Mouse (Mus musculus) hindbrain, embryonic 14.5 days (tissue): ENCODE data around the gene Rbck1. TPM values are rescaled to one million over a fixed set of nuclear protein-coding genes. Genes with fewer than 3 reads are reported as not detected.

ENCODE experiments used
- ATAC-seq: fragments of 200-750 bp; cut with Nextera tagmentation; 2 replicates; pipeline ENCODE4 v1.8.0; 2017; ENCODE audit warnings: moderate number of reproducible peaks, mild to moderate bottlenecking, moderate TSS enrichment, moderate library complexity; ENCODE audit not compliant: low FRiP score
- DNase-seq: peaks from one replicate; pipeline ENCODE4 v3.0.0-alpha.2; 2015; ENCODE audit warnings: low spot score
- H3K27ac ChIP-seq: fragments of 300-500 bp; sonication (generic); 2 replicates; pipeline ENCODE4 v1.5.1; 2014; ENCODE audit warnings: mild to moderate bottlenecking, moderate library complexity
- H3K27me3 ChIP-seq: fragments of 300-500 bp; sonication (generic); 2 replicates; pipeline ENCODE4 v1.6.1; 2014; ENCODE audit warnings: mild to moderate bottlenecking, low read length, mixed read lengths; ENCODE audit not compliant: control insufficient read depth, insufficient read depth
- H3K36me3 ChIP-seq: fragments of 300-500 bp; sonication (generic); replicated peaks from 2 replicates; pipeline ENCODE4 v1.6.1; 2014; ENCODE audit not compliant: control insufficient read depth, insufficient read depth
- H3K4me1 ChIP-seq: fragments of 300-500 bp; sonication (generic); replicated peaks from 2 replicates; pipeline ENCODE4 v1.6.1; 2014; ENCODE audit warnings: antibody characterized with exemption, low read length, mixed read lengths; ENCODE audit not compliant: control insufficient read depth, insufficient read depth
- H3K4me2 ChIP-seq: fragments of 300-500 bp; sonication (generic); replicated peaks from 2 replicates; pipeline ENCODE4 v1.6.1; 2014; ENCODE audit warnings: mild to moderate bottlenecking, moderate library complexity
- H3K4me3 ChIP-seq: fragments of 300-500 bp; sonication (generic); replicated peaks from 2 replicates; pipeline ENCODE4 v1.5.1; 2014; ENCODE audit warnings: mild to moderate bottlenecking, low read length
- H3K9ac ChIP-seq: fragments of 300-500 bp; sonication (generic); 2 replicates; pipeline ENCODE4 v1.6.1; 2014
- H3K9me3 ChIP-seq: fragments of 300-500 bp; sonication (generic); 2 replicates; pipeline ENCODE4 v1.6.1; 2016; ENCODE audit warnings: low read length; ENCODE audit not compliant: control insufficient read depth
- WGBS: fragments of 180-500 bp; shearing (Covaris S2); extraction: QIAGEN DNeasy Blood & Tissue Kit; methylation state at CpG from one replicate; pipeline ENCODE4 v1.1.7; 2014; 5-methylcytosine and 5-hydroxymethylcytosine counted together
- polyA plus RNA-seq: library from polyadenylated mRNA; unstranded; fragments of >200 nt; fragmentation: Nextera tagmentation; extraction: Ambion mirVana; gene quantifications from 2 replicates; pipeline ENCODE4 v1.2.1, GENCODE M21; 2014

Rbck1 gene
- polyA plus RNA-seq, 1 experiment from 2014 or later, result 95.3 TPM

DNA sequence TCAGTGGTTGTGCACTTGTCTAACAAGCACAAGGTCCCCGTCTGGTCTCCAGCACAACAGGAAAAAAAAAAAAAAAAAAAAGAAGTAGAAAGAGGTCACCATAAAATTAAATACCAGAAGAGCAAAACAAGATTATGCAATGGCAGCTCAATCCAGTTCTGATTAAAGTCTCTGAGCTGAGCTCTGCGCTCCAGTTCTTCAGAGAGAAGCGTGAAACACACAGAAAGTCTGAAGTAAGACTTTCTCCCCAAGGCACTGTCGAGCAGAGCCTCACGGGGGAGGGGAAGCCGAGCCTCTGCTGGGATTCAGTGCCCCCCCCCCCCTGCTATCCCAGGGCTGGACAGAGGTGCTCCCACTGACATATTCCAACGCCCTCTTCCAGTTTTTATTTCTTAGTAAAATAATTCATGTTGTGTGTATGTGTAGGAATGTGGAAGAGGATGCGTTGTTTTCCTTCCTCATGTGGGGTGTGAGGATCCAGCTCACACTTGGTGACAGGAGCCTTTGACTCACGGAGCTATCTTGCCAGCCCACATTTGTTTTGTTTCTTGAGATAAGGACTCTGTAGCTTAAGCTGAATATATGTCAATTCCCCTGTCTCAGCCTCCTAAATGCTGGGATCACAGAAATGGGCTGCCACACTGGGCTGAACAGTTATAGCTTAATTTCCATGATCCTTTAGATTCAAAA lies 14.5 kb upstream of the Rbck1 start:
- 46% methylated on average over 9 of the region's 9 CpGs for WGBS
- Histone ChIP-seq H3K36me3 (no peaks in the 10 kb centered on the region), H3K4me3 (no peak overlapping the region), H3K4me2 (no peak overlapping the region), H3K27ac (no peak overlapping the region), H3K9ac (no peak overlapping the region), H3K9me3 (no peaks in the 10 kb centered on the region), H3K4me1 (peaks cover 11% of the 10 kb centered on the region; the same call in 1 of the 2 replicates), H3K27me3 (0 out of 2 replicates have a peak, but pooled peaks cover 6% of the 10 kb centered on the region)
- ATAC-seq (no peak), DNase-seq (no peak)

DNA sequence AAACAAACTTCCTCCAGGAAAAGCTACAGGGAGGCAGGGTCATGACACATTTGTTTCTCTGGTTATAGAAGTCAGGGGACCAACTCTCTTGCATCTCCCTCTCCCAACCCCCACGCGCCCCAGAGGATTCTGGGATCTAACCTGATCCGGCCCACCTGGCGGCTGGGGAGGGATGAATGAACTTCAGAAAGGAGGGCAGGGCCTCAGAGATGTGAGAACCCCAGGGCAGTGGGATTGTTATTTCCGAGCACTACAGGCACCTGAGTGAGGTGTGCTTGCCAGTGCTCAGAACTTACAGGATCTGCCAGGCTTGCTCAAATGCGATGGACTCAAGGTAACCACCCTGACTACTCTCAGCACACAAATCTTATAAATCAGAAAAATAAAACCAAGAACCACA lies 12.9 kb upstream of the Rbck1 start:
- Histone ChIP-seq H3K4me2 (no peak overlapping the region), H3K9ac (no peak overlapping the region), H3K9me3 (no peaks in the 10 kb centered on the region), H3K4me1 (peaks cover 11% of the 10 kb centered on the region; the same call in 1 of the 2 replicates), H3K4me3 (no peak overlapping the region), H3K27me3 (0 out of 2 replicates have a peak, but pooled peaks cover 6% of the 10 kb centered on the region), H3K27ac (no peak overlapping the region), H3K36me3 (no peaks in the 10 kb centered on the region)
- DNase-seq (no peak), ATAC-seq (no peak)
- WGBS, result 70% methylated on average over 6 of the region's 6 CpGs

DNA sequence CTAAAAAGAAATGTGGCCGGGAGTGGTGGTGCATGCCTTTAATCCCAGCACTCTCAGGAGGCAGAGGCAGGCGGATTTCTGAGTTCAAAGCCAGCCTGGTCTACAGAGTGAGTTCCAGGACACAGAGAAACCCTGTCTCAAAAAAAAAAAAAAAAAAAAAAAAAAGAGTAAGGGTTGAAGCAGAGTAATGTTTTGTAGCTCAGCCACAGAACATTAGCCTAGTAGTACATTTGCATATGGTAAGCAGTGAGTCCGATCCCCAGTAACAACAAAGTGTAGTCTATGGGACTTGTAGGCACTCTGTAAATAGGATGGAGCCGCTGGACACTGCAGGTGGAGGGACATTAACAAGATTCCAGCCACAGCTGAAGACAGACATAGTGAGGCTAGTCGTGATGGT lies 12.5 kb upstream of the Rbck1 start:
- Histone ChIP-seq H3K9ac (no peak overlapping the region), H3K27ac (no peak overlapping the region), H3K4me3 (no peak overlapping the region), H3K9me3 (no peaks in the 10 kb centered on the region), H3K36me3 (no peaks in the 10 kb centered on the region), H3K27me3 (0 out of 2 replicates have a peak, but pooled peaks cover 6% of the 10 kb centered on the region), H3K4me2 (no peak overlapping the region), H3K4me1 (peaks cover 11% of the 10 kb centered on the region; the same call in 1 of the 2 replicates)
- ATAC-seq, result no peak
- 67% methylated on average over 5 of the region's 5 CpGs for WGBS
- no peak for DNase-seq

DNA sequence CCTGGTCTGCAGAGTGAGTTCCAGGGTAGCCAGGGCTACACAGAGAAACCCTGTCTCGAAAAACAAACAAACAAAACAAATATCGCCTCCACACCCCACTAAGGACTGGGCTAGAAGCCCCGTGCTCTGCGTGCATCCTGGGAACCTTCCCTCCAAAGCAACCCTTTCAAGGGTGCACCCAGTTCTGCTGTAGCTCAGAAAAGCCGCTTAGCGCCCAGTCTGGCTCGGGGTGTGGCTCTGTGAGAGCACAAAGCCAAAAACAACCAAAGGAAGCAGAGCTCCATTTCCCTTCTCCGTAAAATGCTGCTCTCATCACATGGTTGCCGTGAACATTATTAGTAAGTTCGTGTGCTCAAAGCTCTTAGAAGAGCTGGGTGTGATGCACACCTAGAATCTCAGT lies 11.9 kb upstream of the Rbck1 start:
- DNase-seq (no peak), ATAC-seq (peak; percentile 15; the same call in 1 of the 2 replicates)
- Histone ChIP-seq H3K9me3 (no peaks in the 10 kb centered on the region), H3K36me3 (no peaks in the 10 kb centered on the region), H3K4me1 (peaks cover 11% of the 10 kb centered on the region; the same call in 1 of the 2 replicates), H3K9ac (peak overlapping the region; percentile 62), H3K4me2 (peak overlapping the region; percentile 85), H3K27ac (no peak overlapping the region), H3K27me3 (0 out of 2 replicates have a peak, but pooled peaks cover 6% of the 10 kb centered on the region), H3K4me3 (peak overlapping the region; percentile 42)
- WGBS, result 11% methylated on average over 10 of the region's 10 CpGs

DNA sequence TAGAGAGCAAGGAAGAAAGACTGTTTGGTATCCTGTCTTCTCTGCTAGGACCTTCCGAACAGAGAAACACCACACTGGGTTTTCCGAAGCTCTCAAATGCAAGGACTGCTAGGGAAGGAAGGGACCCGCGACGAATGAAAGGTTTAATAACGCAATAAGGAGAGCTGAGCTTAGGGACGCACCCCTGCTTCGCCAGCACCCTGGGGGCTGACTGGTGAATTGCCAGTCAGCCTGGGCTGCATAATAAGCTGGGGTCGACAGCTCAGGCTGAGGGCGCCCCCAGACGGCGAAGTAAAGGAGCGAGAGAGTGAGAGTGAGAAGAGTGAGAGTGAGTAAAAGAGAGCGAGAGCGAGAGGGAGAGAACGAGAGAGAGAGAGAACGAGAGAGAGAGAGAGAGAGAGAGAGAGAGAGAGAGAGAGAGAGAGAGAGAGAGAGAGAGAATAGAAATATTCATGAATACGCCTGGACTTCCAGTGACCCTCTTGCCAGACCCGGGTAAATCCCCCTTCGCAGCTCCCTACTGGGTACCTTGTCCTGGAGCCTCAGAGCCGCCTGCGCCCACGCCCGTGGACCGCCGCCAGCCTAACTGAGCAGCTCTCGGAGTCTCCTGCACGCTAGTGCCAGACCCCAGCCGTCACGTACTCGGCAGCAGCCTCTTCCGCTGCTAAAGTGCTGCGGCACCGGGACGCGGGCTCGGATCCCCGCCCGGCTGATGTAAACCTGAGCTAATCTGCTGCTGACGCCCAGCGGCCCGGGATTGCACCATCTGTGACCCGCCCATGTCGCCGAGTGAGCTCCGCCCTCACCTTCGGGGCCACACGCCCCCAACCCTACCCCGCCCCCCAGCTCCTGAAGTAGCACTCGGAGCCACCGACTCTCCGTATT lies 11.1 kb upstream of the Rbck1 start, which contains the start of gene Trib3:
TSS of gene Trib3 (minus strand) at position 704 of the 885 bp plus-strand sequence.
- DNase-seq, result peak; percentile 72
- WGBS, result under 1% methylated on average over 52 of the region's 52 CpGs
- Histone ChIP-seq H3K4me1 (peaks cover 11% of the 10 kb centered on the region; the same call in 1 of the 2 replicates), H3K9me3 (no peaks in the 10 kb centered on the region), H3K36me3 (no peaks in the 10 kb centered on the region), H3K9ac (peak within 1 kb of the TSS; percentile 62), H3K4me2 (peak within 1 kb of the TSS; percentile 85), H3K27ac (peak within 1 kb of the TSS; percentile 26; the same call in 1 of the 2 replicates), H3K27me3 (0 out of 2 replicates have a peak, but pooled peaks cover 6% of the 10 kb centered on the region), H3K4me3 (peak within 1 kb of the TSS; percentile 42)
- peak; percentile 85 for ATAC-seq

DNA sequence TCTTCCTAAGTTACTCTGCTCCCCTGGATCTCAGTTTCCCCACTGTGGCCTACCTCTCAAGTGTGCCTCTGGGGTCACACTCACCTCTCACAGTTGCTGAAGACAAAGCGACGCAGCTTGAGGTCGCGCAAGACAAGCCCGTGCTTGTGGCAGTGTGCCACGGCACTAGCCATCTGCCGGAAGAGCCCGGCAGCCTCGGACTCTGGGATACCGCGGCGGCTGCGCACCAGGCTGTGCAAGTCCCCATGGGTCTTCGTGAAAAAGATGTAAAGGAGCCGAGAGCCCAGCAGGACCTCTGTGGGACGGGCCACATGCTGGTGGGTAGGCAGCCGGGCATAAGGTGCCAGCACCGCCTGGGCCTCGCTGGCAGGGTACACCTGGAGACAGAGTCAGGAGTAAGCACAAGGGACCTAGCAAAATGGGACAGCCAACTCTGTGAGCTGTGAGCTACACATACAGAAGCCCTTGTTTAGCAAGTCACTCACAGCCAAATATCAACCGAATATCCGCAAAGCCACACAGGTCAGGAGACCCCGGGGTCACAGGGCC lies 7.3 kb upstream of the Rbck1 start:
- Histone ChIP-seq H3K9me3 (no peaks in the 10 kb centered on the region), H3K4me3 (no peak overlapping the region), H3K36me3 (no peaks in the 10 kb centered on the region), H3K9ac (no peak overlapping the region), H3K27me3 (no peaks in the 10 kb centered on the region), H3K4me2 (no peak overlapping the region), H3K27ac (no peak overlapping the region), H3K4me1 (peaks cover 11% of the 10 kb centered on the region; the same call in 1 of the 2 replicates)
- ATAC-seq (no peak), DNase-seq (no peak)
- 88% methylated on average over 22 of the region's 22 CpGs for WGBS

DNA sequence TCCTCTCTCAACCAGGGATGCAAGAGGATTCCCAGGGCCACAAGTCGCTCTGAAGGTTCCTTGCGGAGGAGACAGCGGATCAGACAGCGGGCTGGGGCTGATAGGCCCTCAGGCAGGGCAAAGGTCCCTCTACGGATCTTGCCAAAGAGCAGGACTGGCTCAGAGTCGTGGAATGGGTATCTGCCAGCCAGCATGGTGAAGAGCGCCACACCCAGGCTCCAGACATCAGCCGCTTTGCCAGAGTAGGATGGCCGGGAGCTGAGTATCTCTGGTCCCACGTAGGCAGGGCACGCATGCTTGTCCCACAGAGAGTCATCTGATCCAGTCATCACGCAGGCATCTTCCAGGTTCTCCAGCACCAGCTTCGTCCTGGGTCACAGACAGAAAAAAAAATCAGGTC lies 5.9 kb upstream of the Rbck1 start:
- H3K4me1 ChIP-seq, result peaks cover 4% of the 10 kb centered on the region; the same call in 1 of the 2 replicates
- WGBS, result 88% methylated on average over 13 of the region's 13 CpGs
- no peak overlapping the region for H3K27ac ChIP-seq
- H3K27me3 ChIP-seq, result no peaks in the 10 kb centered on the region
- no peak overlapping the region for H3K4me2 ChIP-seq
- H3K36me3 ChIP-seq, result no peaks in the 10 kb centered on the region
- H3K4me3 ChIP-seq, result no peak overlapping the region
- ATAC-seq (no peak), DNase-seq (no peak)
- H3K9me3 ChIP-seq, result no peaks in the 10 kb centered on the region
- H3K9ac ChIP-seq, result no peak overlapping the region

DNA sequence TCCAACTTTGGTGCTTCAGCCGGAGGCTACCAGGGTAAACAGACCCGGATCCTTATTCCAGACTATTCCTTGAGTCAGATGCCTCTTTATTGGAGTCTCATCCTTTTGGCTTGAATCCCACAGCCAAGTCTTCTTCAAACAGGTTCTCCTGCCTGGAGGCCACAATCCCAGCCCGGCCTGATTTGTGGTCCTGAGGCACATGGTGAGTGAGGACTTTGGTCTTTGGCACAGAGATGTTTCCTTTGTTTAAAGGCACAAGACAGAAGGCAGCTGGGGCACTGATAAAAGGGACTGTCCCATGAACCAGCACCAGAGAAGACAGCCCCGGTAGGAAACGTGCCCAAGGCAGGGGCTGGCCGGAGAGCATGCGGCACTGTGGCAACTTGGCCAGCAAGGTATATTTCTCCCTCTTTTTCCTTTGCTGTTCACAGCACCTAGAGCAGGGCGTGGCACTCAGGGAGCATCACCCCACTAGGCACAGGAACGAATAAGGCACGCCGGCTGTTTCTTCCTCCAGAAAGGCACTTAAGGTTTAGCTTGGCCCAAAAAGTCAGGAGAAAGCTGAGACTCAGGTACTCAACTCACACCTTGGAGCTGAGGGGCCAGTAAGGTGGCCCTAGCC lies 5.2 kb upstream of the Rbck1 start:
- Histone ChIP-seq H3K9ac (no peak overlapping the region), H3K4me2 (no peak overlapping the region), H3K4me1 (peaks cover 4% of the 10 kb centered on the region; the same call in 1 of the 2 replicates), H3K27ac (no peak overlapping the region), H3K9me3 (no peaks in the 10 kb centered on the region), H3K27me3 (no peaks in the 10 kb centered on the region), H3K4me3 (no peak overlapping the region), H3K36me3 (no peaks in the 10 kb centered on the region)
- whole genome bisulfite sequencing, result 92% methylated on average over 11 of the region's 11 CpGs
- no peak for DNase-seq
- no peak for ATAC-seq
